Mouse (Mus musculus) cerebral cortex, adult 2 months (tissue): ENCODE measurements around the gene Cwc15.

ENCODE experiments used
- WGBS: fragments of 180-500 bp; shearing (Covaris S2); methylation state at CpG from one replicate; pipeline ENCODE4 v1.1.7; 2018; 5-methylcytosine and 5-hydroxymethylcytosine counted together

Cwc15 gene

DNA sequence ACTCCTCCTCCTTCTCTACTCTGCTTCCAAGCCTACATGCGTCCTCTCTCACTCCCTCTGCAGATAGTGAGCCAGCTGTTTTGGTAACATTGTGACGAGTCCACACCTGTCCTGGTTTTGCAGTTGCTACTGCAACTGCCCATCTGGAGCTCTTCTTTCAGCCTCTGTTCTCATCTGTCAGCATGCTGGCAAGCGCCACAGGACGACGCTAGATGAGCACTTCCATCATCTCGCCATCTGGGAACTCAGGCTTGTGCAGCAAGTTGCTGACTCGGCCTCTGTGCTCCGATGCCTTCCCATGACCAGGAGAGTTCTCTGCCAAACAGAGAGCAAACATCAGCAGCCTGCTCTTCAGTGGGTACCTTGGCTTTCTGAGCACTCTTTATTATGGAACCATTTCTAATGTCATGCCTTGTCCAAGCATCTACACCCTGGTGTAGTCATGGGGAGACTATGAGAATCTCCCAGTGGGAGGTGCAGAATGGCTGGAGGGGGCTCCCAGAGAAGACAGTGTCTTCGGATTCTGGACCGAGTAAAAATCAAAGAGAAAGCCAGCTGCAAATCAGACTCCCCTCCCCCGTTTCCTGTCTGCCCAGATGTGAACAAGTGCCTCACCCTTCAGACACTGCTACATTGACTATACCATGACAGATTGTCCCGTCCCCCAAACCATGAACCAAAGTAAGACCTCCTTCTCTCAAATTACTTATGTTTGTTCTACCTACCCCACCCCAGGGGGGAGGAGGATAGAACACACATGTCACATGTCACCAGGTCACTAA lies 47.4 kb downstream of the Cwc15 start:
- WGBS: 72% methylated on average over 12 of the region's 12 CpGs

DNA sequence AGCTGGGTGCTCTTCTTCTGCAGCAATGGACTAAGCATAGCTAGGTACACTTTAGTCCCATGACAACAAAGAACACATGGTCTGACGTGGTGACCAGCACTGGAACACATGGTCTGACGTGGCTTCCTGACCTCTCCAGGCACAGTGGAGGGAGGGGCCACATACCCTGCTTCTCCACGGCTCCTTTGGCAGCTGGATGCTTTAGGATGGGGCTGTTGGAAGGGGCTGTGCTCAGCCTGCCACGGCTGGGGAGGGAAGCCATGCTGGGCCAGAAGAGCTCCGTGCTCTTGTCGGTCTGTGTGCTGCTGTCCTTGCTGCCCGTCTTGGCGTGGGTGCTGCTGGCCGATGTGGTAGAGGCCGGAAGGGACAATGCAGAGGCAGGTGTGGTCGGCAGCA lies 47.9 kb downstream of the Cwc15 start:
- WGBS: 84% methylated on average over 11 of the region's 11 CpGs

GRCm38 (mm10) chr9:14558332-14558731 lies 57.9 kb downstream of the Cwc15 start:
- 96% methylated on average over 10 of the region's 10 CpGs for WGBS

DNA sequence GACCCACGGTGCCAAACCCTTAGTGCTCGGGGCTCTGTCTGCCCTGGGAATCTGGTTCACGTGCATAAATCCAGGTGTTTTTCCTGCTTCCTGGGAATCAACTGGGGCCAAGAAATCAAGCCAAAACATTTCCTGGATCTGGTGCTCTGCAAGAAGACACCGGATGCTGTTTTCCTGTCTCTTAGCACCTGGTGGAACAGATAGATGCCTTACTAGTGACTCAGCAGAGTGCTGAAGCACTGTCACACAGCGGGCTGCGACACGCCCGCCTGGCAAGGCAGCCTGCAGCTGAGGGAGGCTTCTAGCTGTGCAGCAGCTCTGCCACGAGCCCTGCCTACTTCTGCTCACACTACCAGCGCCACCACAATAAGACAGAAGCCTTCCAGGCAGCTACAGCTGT lies 59.0 kb downstream of the Cwc15 start:
- 54% methylated on average over 10 of the region's 10 CpGs for WGBS

DNA sequence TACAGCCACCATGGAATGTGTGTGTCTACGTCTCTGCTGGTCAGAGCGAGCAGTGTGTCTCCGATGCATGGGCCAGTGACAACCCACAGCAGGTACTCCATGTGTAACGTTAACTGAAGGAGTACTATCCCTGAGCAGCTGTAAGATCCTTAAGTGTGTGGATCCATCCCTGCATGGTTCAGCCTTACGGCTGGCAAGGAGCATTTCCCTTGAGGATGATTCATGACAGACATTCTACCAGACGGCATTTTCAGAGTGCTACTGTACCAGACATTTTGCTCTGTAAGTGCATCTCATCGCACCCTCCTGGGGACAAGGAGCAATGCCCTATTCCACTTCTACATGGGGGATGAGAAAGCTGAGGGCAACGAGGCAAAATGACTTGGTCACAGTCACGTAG lies 59.6 kb downstream of the Cwc15 start:
- 77% methylated on average over 9 of the region's 9 CpGs for WGBS
